Mouse (Mus musculus) macrophage (primary cell): ENCODE results near the gene Ralgapa2. TPM values are rescaled to one million over a fixed set of nuclear protein-coding genes. Genes with fewer than 3 reads are reported as not detected.

Experiments
- H3K27ac ChIP-seq: fragments of 350-480 bp; formaldehyde crosslinking; 2 replicates; pipeline ENCODE4 v1.9.0; 2021
- H3K36me3 ChIP-seq: fragments of 350-480 bp; formaldehyde crosslinking; 2 replicates; pipeline ENCODE4 v1.9.0; 2021; ENCODE audit errors: inconsistent target
- H3K4me3 ChIP-seq: fragments of 350-480 bp; formaldehyde crosslinking; 2 replicates; pipeline ENCODE4 v1.9.0; 2021; ENCODE audit errors: inconsistent target
- H3K79me2 ChIP-seq: fragments of 350-480 bp; formaldehyde crosslinking; 2 replicates; pipeline ENCODE4 v1.9.0; 2021; ENCODE audit errors: inconsistent target
- WGBS: methylation state at CpG from one replicate; pipeline ENCODE4 v1.1.7; 2026; ENCODE audit warnings: inconsistent platforms; ENCODE audit not compliant: missing documents; 5-methylcytosine and 5-hydroxymethylcytosine counted together
- polyA plus RNA-seq: library from polyadenylated mRNA; stranded (reverse); fragments of 250-400 nt; gene quantifications from 3 replicates; pipeline ENCODE4 v1.2.4, GENCODE M21; 2018; ENCODE audit warnings: inconsistent platforms

Gene Ralgapa2
- polyA plus RNA-seq, 1 experiment from 2014 or later, result 10.5 TPM

DNA sequence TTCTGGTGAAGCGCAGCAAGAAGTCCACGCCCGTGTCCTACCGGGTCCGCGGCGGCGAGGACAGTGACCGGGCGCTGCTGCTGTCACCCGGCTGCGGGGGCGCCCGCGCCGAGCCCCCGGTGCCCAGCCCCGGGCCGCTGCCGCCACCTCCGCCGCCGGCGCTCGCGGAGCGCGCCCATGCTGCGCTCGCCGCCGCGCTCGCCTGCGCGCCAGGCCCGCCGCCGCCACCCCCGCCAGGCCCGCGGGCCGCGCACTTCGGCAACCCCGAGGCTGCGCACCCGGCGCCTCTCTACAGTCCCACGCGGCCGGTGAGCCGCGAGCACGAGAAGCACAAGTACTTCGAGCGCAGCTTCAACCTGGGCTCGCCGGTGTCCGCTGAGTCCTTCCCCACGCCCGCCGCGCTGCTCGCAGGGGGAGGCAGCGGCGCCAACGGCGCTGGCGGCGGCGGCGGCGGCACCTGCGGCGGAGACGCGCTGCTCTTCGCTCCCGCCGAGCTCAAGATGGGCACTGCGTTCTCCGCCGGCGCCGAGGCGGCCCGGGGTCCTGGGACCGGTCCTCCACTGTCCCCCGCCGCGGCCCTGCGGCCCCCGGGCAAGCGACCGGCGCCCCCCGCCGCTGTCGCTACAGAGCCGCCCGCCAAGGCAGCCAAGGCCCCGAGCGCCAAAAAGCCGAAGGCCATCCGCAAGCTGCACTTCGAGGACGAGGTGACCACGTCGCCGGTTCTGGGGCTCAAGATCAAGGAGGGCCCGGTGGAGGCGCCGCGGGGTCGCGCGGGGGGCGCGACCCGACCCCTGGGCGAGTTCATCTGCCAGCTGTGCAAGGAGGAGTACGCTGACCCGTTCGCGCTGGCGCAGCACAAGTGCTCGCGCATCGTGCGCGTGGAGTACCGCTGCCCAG lies 289.6 kb downstream of the Ralgapa2 start:
- H3K36me3 ChIP-seq, result no peaks in the 10 kb centered on the region
- 2% methylated on average over 104 of the region's 133 CpGs for WGBS
- H3K4me3 ChIP-seq, result no peak overlapping the region
- no peaks in the 10 kb centered on the region for H3K79me2 ChIP-seq
- H3K27ac ChIP-seq, result no peak overlapping the region

DNA sequence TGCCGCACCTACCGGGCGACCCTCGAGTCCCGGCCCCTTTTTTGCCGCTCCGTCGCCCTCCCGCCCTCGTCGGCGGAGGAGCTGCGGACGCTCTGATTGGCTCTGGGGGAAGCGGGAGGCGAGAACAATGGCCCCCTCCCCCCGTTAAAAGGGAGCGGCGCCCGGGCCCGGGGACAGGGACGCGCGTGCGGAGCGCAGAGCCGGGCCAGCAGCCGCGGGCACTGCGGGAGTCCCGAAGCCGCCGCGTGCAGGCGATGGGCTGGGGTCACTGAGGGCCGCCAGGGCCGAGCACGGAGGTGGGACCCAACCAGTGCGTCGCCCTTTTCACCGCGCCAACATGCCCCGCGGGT lies 290.2 kb downstream of the Ralgapa2 start:
- 3% methylated on average over 35 of the region's 44 CpGs for WGBS
- Histone ChIP-seq H3K36me3 (no peaks in the 10 kb centered on the region), H3K79me2 (no peaks in the 10 kb centered on the region), H3K4me3 (no peak overlapping the region), H3K27ac (no peak overlapping the region)

DNA sequence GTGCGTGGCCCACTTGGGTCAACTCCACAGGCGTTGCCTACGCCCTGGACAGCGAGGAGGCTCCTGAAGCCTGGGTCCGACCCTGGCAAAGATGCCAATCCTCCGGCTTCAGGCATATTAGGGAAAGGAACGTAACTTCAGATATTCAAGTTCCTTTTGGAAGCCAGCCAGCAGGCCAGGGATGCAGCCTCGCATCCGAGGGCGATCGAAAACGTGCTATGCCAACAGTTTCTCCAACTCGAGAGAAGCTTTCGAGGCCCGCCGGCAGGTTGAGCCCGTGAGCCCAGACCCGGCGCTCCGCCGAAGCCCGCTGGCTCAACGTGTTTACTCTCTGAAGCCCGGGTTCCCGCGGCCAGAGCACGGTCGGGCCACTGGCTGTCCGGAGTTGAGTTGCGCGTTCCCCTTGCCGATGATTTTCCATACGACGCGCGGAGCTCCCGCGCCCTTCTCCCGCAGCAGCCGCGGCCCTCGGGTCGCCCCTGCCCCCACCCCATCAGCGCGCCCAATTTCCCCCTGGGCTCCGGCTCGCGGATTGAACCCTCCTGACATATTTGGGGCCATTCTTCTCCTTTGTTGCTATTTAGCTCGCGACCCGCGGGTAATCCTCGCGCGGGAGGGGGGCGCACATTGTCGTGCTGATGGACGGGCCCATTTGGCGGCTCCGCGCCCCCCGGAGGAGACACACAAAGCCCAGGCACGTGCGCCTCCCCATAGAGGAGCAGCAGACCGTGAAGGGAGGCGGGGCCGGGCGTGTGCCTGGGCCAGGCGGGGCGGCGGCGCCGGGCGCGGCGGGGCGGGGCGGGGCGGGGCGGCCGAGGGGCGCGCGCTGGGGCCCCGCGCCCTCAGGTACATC lies 290.8 kb downstream of the Ralgapa2 start, which contains the start of gene Insm1:
Gene Insm1, plus strand, starts transcription at position 846 of the 853 bp plus-strand sequence.
- H3K4me3 ChIP-seq, result no peak within 1 kb of the TSS
- WGBS, result 3% methylated on average over 74 of the region's 86 CpGs
- no peak within 1 kb of the TSS for H3K27ac ChIP-seq
- no peaks in the 10 kb centered on the region for H3K36me3 ChIP-seq
- no peaks in the 10 kb centered on the region for H3K79me2 ChIP-seq

DNA sequence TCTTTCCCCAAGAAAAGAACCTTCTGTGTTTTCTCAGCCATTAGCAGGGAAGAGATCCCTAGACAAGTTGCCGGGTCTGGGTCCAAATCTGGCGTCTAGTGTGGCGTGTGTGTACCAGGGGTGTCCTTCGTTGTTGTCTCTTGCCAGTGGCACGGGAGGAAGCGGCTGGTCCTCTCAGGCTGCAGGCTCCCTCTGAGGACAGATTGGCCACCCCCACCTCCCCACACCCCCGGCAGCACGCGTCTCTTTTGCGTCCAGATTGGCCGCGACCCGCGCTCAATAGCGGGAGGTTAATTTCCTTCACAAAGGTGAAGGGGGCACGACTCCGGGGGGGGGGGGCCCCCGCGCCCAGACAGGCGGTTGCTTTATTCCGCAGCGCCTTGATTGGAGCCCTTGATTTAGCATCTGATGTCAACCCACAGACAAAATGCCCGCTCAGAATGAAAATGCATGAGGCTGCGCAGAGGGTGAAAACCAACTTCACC lies 291.5 kb downstream of the Ralgapa2 start:
- Histone ChIP-seq H3K4me3 (no peak overlapping the region), H3K27ac (no peak overlapping the region), H3K79me2 (no peaks in the 10 kb centered on the region), H3K36me3 (no peaks in the 10 kb centered on the region)
- 13% methylated on average over 24 of the region's 24 CpGs for WGBS

DNA sequence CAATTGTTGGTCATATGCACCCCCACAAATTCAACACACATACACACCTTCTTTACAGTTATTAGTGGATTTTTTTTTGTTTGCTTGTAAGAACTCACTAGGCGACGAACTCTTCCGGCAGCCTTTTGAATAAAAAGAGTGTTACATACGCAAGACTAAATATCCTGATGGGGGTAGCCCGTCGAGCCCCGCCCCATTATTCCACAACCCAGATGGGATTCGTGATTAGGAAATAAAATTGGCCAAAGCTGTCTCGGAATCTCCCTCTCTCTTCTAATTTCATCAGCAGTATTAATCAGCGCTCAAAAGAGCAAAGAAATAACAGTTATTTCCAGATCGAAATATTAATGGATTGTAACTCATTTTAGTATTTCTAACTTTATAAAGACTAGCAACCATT lies 292.4 kb downstream of the Ralgapa2 start:
- Histone ChIP-seq H3K27ac (no peak overlapping the region), H3K4me3 (no peak overlapping the region), H3K79me2 (no peaks in the 10 kb centered on the region), H3K36me3 (no peaks in the 10 kb centered on the region)
- 24% methylated on average over 11 of the region's 11 CpGs for WGBS

DNA sequence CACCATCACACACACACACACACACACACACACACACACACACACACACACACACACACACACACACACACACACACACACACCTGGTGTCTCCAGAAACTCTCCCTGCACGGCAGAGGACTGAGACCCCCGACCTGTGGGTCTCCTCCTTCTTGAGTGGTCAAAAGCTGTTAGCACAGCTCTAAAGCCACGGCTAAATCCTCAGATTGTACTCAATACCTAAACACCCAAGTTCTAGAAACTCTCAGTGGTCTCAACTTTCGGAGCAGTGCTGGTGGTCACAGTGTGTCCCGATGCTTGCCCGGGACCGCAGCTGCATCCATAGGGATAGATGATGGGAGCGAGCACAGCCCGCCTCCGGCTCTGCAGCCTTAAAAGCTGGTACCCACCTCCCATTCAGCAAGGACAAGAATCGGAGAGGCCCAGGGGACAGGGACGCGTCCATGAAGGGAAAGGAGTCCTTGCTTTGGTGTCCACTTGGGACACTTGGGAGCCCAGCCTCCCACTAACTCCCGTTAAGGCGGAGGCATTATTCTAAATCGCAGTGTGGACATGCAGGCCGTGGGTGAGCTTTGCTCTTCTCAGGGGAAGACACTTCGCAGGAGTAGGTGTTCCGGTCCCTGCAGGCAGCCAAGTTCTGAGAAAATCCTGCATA lies 293.1 kb downstream of the Ralgapa2 start:
- 16% methylated on average over 19 of the region's 19 CpGs for WGBS

DNA sequence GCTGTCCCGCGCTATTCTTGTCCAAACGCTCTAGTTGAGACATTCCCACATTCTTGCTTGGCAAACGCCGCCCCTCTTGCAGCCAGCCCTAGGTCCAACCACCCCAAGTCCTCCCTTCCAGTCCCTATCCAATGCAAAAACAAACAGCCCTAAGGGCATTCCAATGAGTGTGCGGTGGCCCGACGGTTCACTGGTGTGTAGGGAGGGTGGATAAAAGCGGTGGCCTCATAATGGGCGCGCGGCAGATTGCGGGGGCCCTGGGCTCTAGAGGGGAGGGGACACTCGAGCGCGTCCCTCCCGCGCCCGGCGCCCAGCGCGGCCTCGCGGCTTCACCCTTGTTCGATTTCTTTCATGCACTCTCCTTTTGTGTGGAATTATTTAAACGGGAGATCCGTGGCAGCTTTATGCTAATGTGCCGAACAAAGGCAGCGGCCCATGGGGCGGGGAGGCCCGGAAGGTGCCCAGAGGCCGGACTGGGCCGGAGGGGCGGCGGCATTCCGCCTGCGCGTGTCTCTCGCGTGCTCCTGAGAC lies 293.9 kb downstream of the Ralgapa2 start:
- no peak overlapping the region for H3K27ac ChIP-seq
- 8% methylated on average over 36 of the region's 40 CpGs for WGBS
- no peak overlapping the region for H3K4me3 ChIP-seq
- H3K36me3 ChIP-seq, result no peaks in the 10 kb centered on the region
- no peaks in the 10 kb centered on the region for H3K79me2 ChIP-seq

More for the DNA sequence above, 293.1 kb downstream of the Ralgapa2 start:
- Histone ChIP-seq H3K79me2 (no peaks in the 10 kb centered on the region), H3K4me3 (no peak overlapping the region), H3K36me3 (no peaks in the 10 kb centered on the region), H3K27ac (no peak overlapping the region)

DNA sequence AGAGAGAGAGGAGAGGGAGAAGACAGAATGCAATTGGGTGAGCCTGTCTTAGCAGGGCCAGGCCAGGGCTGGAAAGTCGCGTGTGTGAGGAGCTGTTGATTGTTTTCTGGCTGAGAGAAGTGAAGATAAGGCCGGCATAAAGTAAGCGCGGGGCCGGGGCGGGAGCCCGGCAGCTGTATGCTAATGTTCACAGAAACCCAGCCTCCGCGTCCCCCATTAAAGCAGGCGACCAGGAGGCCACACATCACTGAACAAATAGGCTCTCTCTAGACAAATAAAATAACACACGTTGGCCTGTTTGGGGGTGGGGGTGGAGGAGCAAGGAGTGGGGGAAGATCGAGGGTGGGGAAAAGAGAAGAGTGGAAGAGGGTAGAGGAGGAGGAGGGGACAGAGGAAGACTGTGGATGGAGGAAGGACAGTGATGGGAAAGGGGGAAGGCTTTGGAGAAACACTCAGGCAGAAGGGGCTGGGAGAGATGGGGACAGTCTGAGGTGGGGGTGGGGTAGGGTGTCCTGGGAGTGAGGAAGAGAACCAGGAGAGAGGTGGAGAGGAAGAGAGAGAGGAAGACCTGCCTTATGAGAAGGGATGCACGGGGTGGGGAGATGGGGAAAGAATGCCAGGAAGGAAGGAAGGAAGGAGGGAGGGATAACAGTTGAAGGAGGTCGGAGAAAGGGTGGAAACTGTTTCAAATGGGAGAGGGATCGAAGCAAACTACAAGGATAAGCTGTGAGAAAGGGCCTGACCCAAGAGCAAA lies 294.7 kb downstream of the Ralgapa2 start:
- Histone ChIP-seq H3K4me3 (no peak overlapping the region), H3K79me2 (no peaks in the 10 kb centered on the region), H3K36me3 (no peaks in the 10 kb centered on the region), H3K27ac (no peak overlapping the region)
- WGBS, result 11% methylated on average over 16 of the region's 16 CpGs

DNA sequence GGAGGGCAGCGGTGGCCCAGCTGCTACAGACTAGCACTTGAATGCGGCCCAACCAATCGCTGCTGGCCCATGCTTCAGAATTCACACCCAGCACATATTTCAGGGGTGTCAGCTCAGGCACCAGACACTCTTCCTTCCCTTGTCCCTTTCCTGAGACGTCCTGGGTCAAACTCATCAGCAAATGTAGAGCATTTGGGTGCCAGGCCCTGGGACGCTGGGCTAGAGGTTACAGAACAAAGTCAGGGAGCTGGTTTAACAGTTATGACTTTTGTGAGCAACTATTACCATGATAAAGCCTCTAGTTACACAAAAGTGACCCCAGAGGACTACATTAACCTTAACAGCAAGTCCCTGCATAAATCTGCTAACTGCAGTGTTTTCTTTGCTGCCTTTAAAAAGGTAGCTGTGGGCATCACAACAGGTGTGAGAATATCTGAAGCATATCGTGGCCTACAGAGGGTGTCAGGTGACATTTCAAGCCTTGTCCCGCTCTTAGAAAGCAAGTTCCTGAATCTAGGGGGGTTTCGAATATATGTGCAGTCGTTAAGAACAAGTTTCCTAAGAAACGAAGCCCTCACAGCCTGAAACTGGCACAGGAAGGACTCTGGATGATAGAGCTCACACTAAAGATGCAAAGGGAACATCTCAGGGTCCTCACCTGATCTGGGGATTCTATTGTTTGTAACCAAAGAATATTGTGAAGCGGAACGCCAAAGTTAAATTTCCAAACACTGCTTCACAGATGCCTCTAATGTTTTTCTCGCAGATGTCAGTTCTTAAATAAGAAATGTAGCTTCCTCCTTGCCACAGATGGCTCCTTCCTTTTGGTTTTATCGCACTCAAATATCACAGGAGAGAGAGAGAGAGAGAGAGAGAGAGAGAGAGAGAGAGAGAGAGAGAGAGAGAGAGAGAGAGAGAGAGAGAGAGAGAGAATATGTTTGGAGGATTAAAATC lies 295.8 kb downstream of the Ralgapa2 start:
- H3K27ac ChIP-seq, result no peak overlapping the region
- no peaks in the 10 kb centered on the region for H3K36me3 ChIP-seq
- no peaks in the 10 kb centered on the region for H3K79me2 ChIP-seq
- no peak overlapping the region for H3K4me3 ChIP-seq
- WGBS, result 49% methylated on average over 14 of the region's 14 CpGs

DNA sequence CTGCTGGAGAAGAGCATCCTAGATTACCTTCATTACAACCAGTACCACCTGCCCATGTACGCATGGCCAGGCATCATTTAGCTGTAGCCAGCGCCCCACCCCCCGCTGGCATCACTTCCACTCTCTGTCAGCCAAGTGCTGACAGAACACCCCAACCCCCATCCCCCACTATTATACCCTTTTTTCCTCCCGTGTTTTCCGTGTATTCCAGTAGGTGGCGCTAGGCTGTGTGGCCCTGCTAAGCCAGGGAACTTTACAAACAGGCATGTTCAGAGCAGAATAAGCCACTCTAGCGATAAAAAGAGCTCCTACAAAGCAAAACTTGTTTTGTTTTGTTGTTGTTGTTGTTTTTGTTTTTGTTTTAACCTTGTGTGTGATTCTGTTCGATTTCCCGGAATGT lies 297.4 kb downstream of the Ralgapa2 start:
- H3K27ac ChIP-seq, result no peak overlapping the region
- no peaks in the 10 kb centered on the region for H3K79me2 ChIP-seq
- 6% methylated on average over 9 of the region's 9 CpGs for WGBS
- no peak overlapping the region for H3K4me3 ChIP-seq
- H3K36me3 ChIP-seq, result no peaks in the 10 kb centered on the region

DNA sequence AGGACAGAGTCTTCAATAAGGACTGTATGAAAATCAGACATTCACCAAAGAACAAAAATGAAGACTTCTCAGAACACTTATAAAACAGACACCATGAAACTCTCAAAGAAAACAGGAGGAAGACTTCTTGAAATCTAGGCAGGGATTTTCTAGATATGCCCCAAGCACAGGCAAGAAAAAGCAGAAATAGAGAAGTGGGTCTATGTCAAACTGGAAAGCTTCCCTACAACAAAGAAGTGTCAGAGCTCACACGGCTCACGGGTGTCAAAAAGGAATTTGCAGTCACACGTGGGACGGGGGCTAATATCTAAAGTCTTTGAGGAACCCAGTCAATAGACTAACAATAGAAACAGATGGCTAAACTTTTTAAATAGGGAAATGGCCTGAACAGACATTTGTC lies 301.2 kb downstream of the Ralgapa2 start:
- Histone ChIP-seq H3K27ac (no peak overlapping the region), H3K4me3 (no peak overlapping the region), H3K79me2 (no peaks in the 10 kb centered on the region), H3K36me3 (no peaks in the 10 kb centered on the region)
- 6% methylated on average over 4 of the region's 4 CpGs for WGBS

DNA sequence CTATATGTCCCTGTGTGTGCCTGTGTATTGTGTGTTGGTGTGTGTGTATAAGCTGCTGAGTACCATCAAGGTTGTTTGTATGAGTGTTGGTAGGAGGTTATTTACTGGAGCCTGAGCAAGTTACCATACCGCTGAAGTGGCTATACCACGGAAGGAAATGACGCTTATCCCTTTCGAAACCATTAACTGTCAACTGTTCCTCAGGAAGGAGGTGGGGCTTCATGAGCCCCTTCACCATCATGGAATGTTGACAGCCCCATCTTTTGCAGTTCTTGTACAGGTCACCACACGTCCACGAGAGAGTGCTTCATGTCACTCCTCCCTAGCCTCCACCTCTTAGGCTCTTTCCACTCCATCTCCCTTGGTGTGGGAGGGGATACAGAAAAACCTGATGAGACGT lies 314.2 kb downstream of the Ralgapa2 start:
- 10% methylated on average over 7 of the region's 7 CpGs for WGBS
- Histone ChIP-seq H3K27ac (no peak overlapping the region), H3K36me3 (no peaks in the 10 kb centered on the region), H3K79me2 (no peaks in the 10 kb centered on the region), H3K4me3 (no peak overlapping the region)

DNA sequence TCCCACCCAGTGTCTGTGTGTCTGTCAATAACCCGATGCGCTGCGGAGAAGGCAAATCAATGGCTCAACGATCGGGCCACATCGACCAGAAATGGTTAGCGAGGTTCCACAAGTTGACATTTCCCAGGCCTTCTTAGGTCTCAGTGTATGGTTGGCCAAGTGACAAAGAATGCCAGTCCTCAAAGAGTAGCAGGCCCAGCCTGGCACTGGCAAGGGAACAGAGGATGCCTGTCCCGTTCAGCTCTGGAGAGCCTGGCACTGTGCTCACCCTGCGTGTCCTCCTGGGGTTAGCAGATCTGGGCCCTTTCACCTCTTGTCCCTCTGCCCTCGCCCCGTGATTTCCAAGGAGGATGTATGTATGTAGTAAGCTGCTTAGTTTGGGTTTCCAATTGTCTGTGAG lies 316.0 kb downstream of the Ralgapa2 start:
- 91% methylated on average over 11 of the region's 11 CpGs for WGBS
- H3K36me3 ChIP-seq, result no peaks in the 10 kb centered on the region
- H3K27ac ChIP-seq, result no peak overlapping the region
- H3K4me3 ChIP-seq, result no peak overlapping the region
- H3K79me2 ChIP-seq, result no peaks in the 10 kb centered on the region
